Mouse (Mus musculus) layer of hippocampus, adult 11-12 months (tissue): ENCODE data around the gene Mphosph9.

Source experiments
- DNase-seq: peaks from one replicate; pipeline ENCODE4 v3.0.0; 2022; ENCODE audit warnings: low spot score

The Mphosph9 gene

GRCm38 (mm10) chr5:124213588-124214469, 113.9 kb downstream of the Mphosph9 start:
- DNase-seq, result no peak

GRCm38 (mm10) chr5:124211669-124212068, 116.1 kb downstream of the Mphosph9 start:
- no peak for DNase-seq

GRCm38 (mm10) chr5:124211234-124211633, 116.5 kb downstream of the Mphosph9 start:
- peak; percentile 47 for DNase-seq

- DNase-seq, result no peak
Observed at GRCm38 (mm10) chr5:124210281-124211016, 117.3 kb downstream of the Mphosph9 start.

GRCm38 (mm10) chr5:124209850-124210249, 117.9 kb downstream of the Mphosph9 start:
- no peak for DNase-seq

- DNase-seq, result no peak
Observed at GRCm38 (mm10) chr5:124208030-124208429, 119.7 kb downstream of the Mphosph9 start.

GRCm38 (mm10) chr5:124206481-124207038, 121.2 kb downstream of the Mphosph9 start:
- no peak for DNase-seq

- DNase-seq, result no peak
Observed at GRCm38 (mm10) chr5:124205809-124206380, 121.9 kb downstream of the Mphosph9 start.

- no peak for DNase-seq
Observed at GRCm38 (mm10) chr5:124205211-124205610, 122.6 kb downstream of the Mphosph9 start.

GRCm38 (mm10) chr5:124204127-124204794, 123.5 kb downstream of the Mphosph9 start:
- no peak for DNase-seq

GRCm38 (mm10) chr5:124203251-124203650, 124.5 kb downstream of the Mphosph9 start:
- DNase-seq, result no peak

GRCm38 (mm10) chr5:124202071-124202470, 125.7 kb downstream of the Mphosph9 start:
- DNase-seq, result no peak

GRCm38 (mm10) chr5:124201564-124201963, 126.2 kb downstream of the Mphosph9 start:
- no peak for DNase-seq
